Mouse (Mus musculus) liver, embryonic 14.5 days (tissue): ENCODE data around the gene Dcaf11. TPM values are rescaled to one million over a fixed set of nuclear protein-coding genes. Genes with fewer than 3 reads are reported as not detected.

Experiments used
- ATAC-seq: fragments of 200-750 bp; cut with Nextera tagmentation; 2 replicates; pipeline ENCODE4 v1.8.0; 2017; ENCODE audit warnings: moderate number of reproducible peaks, mild to moderate bottlenecking, moderate library complexity; ENCODE audit not compliant: insufficient read depth
- DNase-seq, 3 experiments: peaks; one replicate each; pipeline ENCODE4 v3.0.0-alpha.2; 2012 to 2013; ENCODE audit warnings: low read depth in 3 of 3, low spot score in 3 of 3
- H3K27ac ChIP-seq: fragments of 300-500 bp; sonication (generic); 2 replicates; pipeline ENCODE4 v1.5.1; 2014; ENCODE audit warnings: moderate library complexity, mild to moderate bottlenecking, control low read depth, inconsistent platforms
- H3K27me3 ChIP-seq: fragments of 300-500 bp; sonication (generic); 2 replicates; pipeline ENCODE4 v1.6.1; 2014; ENCODE audit warnings: mild to moderate bottlenecking, low read length, moderate library complexity; ENCODE audit not compliant: control insufficient read depth, insufficient read depth
- H3K36me3 ChIP-seq: fragments of 300-500 bp; sonication (generic); replicated peaks from 2 replicates; pipeline ENCODE4 v1.6.1; 2014; ENCODE audit warnings: low read depth; ENCODE audit not compliant: control insufficient read depth, insufficient read depth
- H3K4me1 ChIP-seq, 2 experiments: fragments of 200-500 bp in 1 of 2; fragments of 300-500 bp in 1 of 2; sonication (generic) in 1 of 2; replicated peaks; 2 replicates each; pipeline ENCODE4 v1.6.1; 2012 to 2014; ENCODE audit warnings: antibody characterized with exemption in 1 of 2, inconsistent platforms in 1 of 2, low read length in 1 of 2; ENCODE audit not compliant: control insufficient read depth in 2 of 2, insufficient read depth in 2 of 2
- H3K4me2 ChIP-seq: fragments of 300-500 bp; sonication (generic); 2 replicates; pipeline ENCODE4 v1.6.1; 2014; ENCODE audit warnings: low read depth, mild to moderate bottlenecking, control low read depth, moderate library complexity
- H3K4me3 ChIP-seq, 2 experiments: fragments of 200-500 bp in 1 of 2; fragments of 300-500 bp in 1 of 2; sonication (generic) in 1 of 2; 2 replicates each; pipeline ENCODE4 v1.5.1; 2012 to 2014; ENCODE audit warnings: low read depth in 2 of 2, low read length in 2 of 2, mild to moderate bottlenecking in 2 of 2, control low read depth in 1 of 2, inconsistent platforms in 1 of 2, moderate library complexity in 1 of 2; ENCODE audit not compliant: insufficient read depth in 1 of 2
- H3K9ac ChIP-seq: fragments of 300-500 bp; sonication (generic); replicated peaks from 2 replicates; pipeline ENCODE4 v1.6.1; 2014; ENCODE audit warnings: mild to moderate bottlenecking, control low read depth, moderate library complexity
- H3K9me3 ChIP-seq: fragments of 300-500 bp; sonication (generic); 2 replicates; pipeline ENCODE4 v1.6.1; 2016; ENCODE audit warnings: low read length, mixed read lengths; ENCODE audit not compliant: control insufficient read depth
- CTCF ChIP-seq: IDR thresholded peaks from 2 replicates; pipeline ENCODE4 v1.5.1; 2016; ENCODE audit warnings: antibody characterized with exemption, low read depth, control low read depth
- EP300 ChIP-seq: IDR thresholded peaks from 2 replicates; pipeline ENCODE4 v1.6.1; 2016; ENCODE audit warnings: antibody characterized with exemption, low read depth
- WGBS: fragments of 180-500 bp; shearing (Covaris S2); extraction: QIAGEN DNeasy Blood & Tissue Kit; methylation state at CpG from one replicate; pipeline ENCODE4 v1.1.7; 2014; ENCODE audit not compliant: insufficient replicate concordance; 5-methylcytosine and 5-hydroxymethylcytosine counted together
- polyA plus RNA-seq, 2 experiments: library from polyadenylated mRNA; depleted of rRNA in 1 of 2; stranded (reverse) in 1 of 2; unstranded in 1 of 2; fragments of >200 nt; fragmentation: Nextera tagmentation in 1 of 2; extraction: Ambion mirVana in 1 of 2; gene quantifications; 2 replicates each; pipeline versions ENCODE4 v1.2.1 to v1.2.3; 2012 to 2014

Gene Dcaf11
- polyA plus RNA-seq, 2 experiments: 30.9 to 47.5 TPM

- H3K9ac ChIP-seq: no peak overlapping the region
- no peaks in the 10 kb centered on the region for H3K27me3 ChIP-seq
- no peak overlapping the region for H3K4me2 ChIP-seq
- no peaks in the 10 kb centered on the region for H3K9me3 ChIP-seq
- ATAC-seq (no peak), DNase-seq (no peak)
- H3K27ac ChIP-seq: no peak overlapping the region
- no peak overlapping the region for H3K4me3 ChIP-seq
- H3K36me3 ChIP-seq: peaks cover 2% of the 10 kb centered on the region
- H3K4me1 ChIP-seq: peaks cover 25 to 29% of the 10 kb centered on the region in 2 experiments
- TF ChIP-seq EP300 (no peak), CTCF (no peak)
Observed at GRCm38 (mm10) chr14:55554635-55555034, 5.2 kb upstream of the Dcaf11 start.

- peaks cover 25 to 29% of the 10 kb centered on the region in 2 experiments for H3K4me1 ChIP-seq
- WGBS: 58% methylated on average over 3 of the region's 3 CpGs
Observed at GRCm38 (mm10) chr14:55555788-55556187, 4.0 kb upstream of the Dcaf11 start.

GRCm38 (mm10) chr14:55557003-55557402 lies 2.8 kb upstream of the Dcaf11 start:
- no peaks in the 10 kb centered on the region for H3K36me3 ChIP-seq
- peak overlapping the region; percentile 65 for H3K27ac ChIP-seq
- no peak for ATAC-seq
- 0 out of 2 replicates have a peak overlapping the region, but pooled peaks have one; percentile 26 for H3K4me2 ChIP-seq
- WGBS: 18% methylated on average over 5 of the region's 5 CpGs
- no peak overlapping the region for H3K4me3 ChIP-seq
- no peaks in the 10 kb centered on the region for H3K9me3 ChIP-seq
- H3K9ac ChIP-seq: no peak overlapping the region
- no peaks in the 10 kb centered on the region for H3K27me3 ChIP-seq
- TF ChIP-seq CTCF: peak; percentile 96
- TF ChIP-seq EP300: 0 out of 2 replicates have a peak, but pooled peaks have one; percentile 10
- H3K4me1 ChIP-seq: peaks cover 33 to 41% of the 10 kb centered on the region in 2 experiments
- peak; percentile 66 to 73 (median 67) for DNase-seq

More at GRCm38 (mm10) chr14:55555788-55556187, 4.0 kb upstream of the Dcaf11 start:
- H3K9ac ChIP-seq: no peak overlapping the region
- H3K27me3 ChIP-seq: no peaks in the 10 kb centered on the region
- no peak overlapping the region for H3K4me3 ChIP-seq
- ATAC-seq: no peak
- no peak for TF ChIP-seq EP300
- no peak for TF ChIP-seq CTCF
- no peaks in the 10 kb centered on the region for H3K9me3 ChIP-seq
- no peak for DNase-seq
- H3K27ac ChIP-seq: no peak overlapping the region
- H3K4me2 ChIP-seq: no peak overlapping the region
- no peaks in the 10 kb centered on the region for H3K36me3 ChIP-seq

- Histone ChIP-seq H3K27ac (peak overlapping the region; percentile 94), H3K27me3 (no peaks in the 10 kb centered on the region), H3K36me3 (no peaks in the 10 kb centered on the region), H3K4me2 (no peak overlapping the region), H3K9ac (peak overlapping the region; percentile 35; the same call in 1 of the 2 replicates), H3K4me3 (no peak overlapping the region), H3K4me1 (peaks cover 33 to 42% of the 10 kb centered on the region in 2 experiments), H3K9me3 (no peaks in the 10 kb centered on the region)
- DNase-seq: no peak
- 83% methylated on average over 3 of the region's 3 CpGs for WGBS
- ATAC-seq: no peak
- TF ChIP-seq CTCF (no peak), EP300 (0 out of 2 replicates have a peak, but pooled peaks have one; percentile 0)
Observed at GRCm38 (mm10) chr14:55557587-55557986, 2.2 kb upstream of the Dcaf11 start.

GRCm38 (mm10) chr14:55558740-55559448 lies 912 bp upstream of the Dcaf11 start:
- TF ChIP-seq CTCF (no peak), EP300 (peak; percentile 95)
- Histone ChIP-seq H3K4me3 (peak overlapping the region; percentile 83; a peak in 3 of 4 replicates), H3K4me1 (peaks cover 33 to 42% of the 10 kb centered on the region in 2 experiments), H3K9me3 (no peaks in the 10 kb centered on the region), H3K27me3 (no peaks in the 10 kb centered on the region), H3K9ac (peak overlapping the region; percentile 98), H3K36me3 (peaks cover 3% of the 10 kb centered on the region), H3K27ac (peak overlapping the region; percentile 94), H3K4me2 (peak overlapping the region; percentile 97)
- DNase-seq (peak; percentile 73 to 80 (median 74)), ATAC-seq (peak; percentile 21)
- 28% methylated on average over 6 of the region's 6 CpGs for WGBS
